Mouse (Mus musculus) erythroblast, adult 5-6 weeks (primary cell): ENCODE data around the gene Mical3. TPM values are rescaled to one million over a fixed set of nuclear protein-coding genes. Genes with fewer than 3 reads are reported as not detected.
A peak's percentile ranks its signal among the peaks of the same experiment; 100 is the strongest.

Experiments used
- ATAC-seq: replicated peaks from 2 replicates; pipeline ENCODE4 v1.8.0; 2016; ENCODE audit warnings: moderate number of reproducible peaks, mild to moderate bottlenecking, moderate TSS enrichment, inconsistent platforms; ENCODE audit not compliant: poor library complexity, low FRiP score, severe bottlenecking
- total RNA-seq, 2 experiments: library from RNA; stranded (forward) in 1 of 2; stranded (reverse) in 1 of 2; fragments of 150-400 nt in 1 of 2; fragments of 200-764, 138-1000 nt in 1 of 2; gene quantifications; 2 replicates each; pipeline versions ENCODE4 v1.2.3 to v1.2.4; 2015 to 2017; ENCODE audit warnings: low replicate concordance in 2 of 2

Mical3 gene
- total RNA-seq, 2 experiments from 2014 or later = 99.0 to 133 TPM

DNA sequence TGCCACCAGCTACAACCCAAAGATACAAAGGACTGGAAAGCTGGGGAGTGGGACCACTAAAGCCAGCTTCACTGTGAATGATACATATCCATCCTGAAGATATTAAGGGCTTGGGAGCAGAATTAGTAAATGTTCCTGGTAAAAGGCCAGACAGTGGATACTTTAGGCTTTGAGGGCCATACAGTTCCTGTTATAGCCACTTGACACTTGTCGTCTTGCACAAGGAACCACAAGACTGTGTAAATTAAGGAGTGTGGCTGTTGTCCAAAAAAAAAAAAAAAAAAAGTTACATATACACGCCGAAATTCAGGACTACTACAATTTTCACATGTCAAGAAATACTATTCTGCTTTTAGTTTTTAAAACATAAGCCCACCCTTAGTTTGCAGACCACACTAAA is 17.6 kb upstream of the Mical3 start:
- ATAC-seq = no peak

DNA sequence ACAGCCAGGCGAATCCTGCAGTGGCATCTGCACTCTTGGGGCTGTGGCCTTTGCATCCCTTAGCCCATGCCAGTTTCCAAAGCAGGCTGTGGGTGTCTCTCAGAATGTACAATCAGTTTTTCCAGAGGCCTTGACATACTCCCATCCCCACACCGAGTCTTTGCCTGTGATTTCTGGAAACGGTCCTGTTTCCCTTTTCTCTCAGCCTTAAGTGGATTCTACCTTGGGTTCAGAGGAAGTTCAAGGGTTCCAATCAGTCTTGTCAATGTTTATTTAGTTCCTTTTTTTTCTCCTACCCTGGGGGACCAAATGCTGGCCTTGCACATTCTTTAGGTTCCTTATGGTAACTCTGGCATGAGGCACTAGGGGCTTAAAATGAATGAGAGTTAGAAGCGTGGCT is 16.0 kb upstream of the Mical3 start:
- ATAC-seq = no peak

DNA sequence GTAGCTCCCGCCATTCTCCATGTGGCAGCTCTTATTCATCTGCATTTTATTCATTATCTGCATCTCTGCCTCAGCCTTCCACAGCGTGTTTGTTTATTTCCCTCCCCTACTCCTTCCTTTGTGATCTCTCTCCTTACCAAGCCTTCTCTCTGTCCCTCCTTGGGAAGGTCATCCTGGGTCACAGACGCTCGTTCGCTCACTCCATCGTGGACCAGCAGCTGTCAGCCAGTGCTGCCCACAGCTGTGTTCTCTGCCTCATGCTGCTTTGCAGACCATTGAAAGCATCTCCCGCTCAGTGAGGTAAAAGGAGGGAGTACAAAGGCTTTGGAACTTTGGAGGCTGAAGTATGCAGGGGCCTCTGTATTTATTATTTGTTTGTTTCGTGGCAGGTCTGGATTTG is 15.1 kb upstream of the Mical3 start:
- no peak for ATAC-seq

DNA sequence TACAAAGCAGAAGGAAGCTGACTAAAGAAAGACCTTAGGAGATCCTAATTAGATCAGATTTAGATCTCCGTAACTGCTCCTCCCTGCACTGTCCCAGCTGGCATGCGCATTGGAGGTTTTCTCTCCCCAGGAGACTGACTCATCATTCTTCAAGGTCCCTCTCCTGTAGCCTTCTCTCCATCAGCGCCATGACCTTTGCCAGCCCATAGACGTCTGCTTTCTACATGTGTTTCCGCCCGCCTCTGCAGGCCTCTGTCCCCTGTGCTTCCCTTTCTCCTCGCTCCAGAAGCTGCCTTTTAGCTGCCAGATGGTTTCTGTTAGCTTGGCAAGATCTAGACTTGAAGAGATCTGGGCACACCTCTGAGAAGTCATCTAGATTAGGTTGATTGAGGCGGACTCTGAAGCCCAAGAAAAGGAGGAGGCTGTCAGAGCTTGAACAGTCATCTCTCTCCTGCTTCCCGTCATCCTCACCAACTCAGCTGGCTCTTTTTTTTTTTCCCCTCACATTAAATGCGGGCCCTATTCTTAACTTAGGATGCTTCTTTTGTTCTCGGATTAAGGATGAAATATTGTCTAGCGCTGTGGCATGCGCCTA is 14.3 kb upstream of the Mical3 start:
- no peak for ATAC-seq

DNA sequence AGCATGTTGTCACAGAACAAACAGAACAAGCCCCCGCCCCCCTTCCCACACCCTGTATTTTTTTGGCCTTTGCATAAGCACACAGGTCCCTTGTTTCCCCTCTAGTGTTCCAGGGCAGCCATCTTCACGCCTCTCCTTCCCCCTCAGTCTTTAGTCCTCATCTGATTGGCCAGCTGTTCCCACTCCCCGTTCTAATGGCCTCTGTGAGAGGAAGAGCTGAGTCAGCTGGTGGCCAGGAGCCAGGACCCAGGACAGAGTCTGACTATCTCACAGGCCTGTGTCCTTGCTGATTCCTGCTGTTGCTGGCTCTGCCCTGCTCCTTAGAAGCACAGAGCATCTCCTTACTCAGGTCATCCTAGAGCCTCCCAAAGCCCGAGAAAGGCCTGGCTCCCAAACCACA is 13.3 kb upstream of the Mical3 start:
- no peak for ATAC-seq

DNA sequence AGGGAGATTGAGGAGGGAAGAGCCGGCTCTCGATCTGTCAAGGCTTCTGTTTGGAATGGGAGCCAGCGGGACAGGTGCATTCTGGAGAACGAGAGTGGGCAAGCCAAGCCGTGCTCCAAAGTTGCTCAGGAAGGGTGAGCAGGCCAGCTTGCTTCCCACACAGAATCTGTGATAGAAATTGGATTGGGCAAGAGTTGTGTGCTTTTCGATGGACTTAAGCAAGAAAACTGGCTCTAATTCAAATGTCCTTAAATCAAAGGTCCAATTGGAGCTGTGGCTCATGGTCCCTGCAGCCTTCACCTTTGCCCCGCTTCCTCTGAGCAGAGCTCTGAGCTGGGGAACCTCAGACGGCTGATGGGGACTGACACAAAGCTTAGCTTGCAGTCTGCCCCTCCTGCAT is 12.6 kb upstream of the Mical3 start:
- ATAC-seq = no peak

DNA sequence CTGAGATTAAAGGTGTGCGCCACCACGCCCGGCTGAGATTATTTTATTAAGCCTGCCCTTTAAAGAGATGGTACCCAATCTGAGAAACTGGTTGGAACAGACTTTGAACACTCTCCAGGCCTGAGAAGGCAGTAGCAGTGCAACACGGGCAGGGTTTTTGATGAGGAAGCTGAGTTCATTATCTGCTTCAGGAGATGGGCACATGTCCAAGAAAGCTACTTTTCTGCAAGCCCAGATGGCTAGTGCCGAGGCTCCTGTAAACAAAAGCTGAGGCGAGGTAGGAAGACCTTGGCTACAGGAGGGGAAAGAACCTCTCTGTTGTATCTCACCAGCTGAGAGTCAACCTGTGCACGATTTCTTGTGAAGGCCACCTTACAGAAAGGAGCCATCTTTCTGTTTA is 11.5 kb upstream of the Mical3 start:
- no peak for ATAC-seq

DNA sequence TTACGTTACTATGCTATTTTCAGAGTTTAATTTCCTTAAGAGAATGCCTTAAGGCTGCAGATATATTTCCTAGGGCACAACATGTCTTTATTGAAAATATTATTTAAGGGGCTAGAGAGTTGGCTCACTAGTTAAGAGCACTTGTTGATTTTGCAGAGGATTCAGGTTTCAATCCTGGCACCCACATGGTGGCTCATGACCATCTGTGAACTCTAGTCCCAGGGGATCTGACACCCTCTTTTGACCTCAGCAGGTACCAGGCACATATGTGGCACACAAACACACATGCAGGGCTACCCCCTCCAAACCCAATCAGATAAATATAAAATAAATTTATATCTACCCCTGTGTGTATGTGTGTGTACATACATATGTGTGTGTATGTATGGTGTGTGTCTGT is 8.5 kb upstream of the Mical3 start:
- ATAC-seq = no peak

DNA sequence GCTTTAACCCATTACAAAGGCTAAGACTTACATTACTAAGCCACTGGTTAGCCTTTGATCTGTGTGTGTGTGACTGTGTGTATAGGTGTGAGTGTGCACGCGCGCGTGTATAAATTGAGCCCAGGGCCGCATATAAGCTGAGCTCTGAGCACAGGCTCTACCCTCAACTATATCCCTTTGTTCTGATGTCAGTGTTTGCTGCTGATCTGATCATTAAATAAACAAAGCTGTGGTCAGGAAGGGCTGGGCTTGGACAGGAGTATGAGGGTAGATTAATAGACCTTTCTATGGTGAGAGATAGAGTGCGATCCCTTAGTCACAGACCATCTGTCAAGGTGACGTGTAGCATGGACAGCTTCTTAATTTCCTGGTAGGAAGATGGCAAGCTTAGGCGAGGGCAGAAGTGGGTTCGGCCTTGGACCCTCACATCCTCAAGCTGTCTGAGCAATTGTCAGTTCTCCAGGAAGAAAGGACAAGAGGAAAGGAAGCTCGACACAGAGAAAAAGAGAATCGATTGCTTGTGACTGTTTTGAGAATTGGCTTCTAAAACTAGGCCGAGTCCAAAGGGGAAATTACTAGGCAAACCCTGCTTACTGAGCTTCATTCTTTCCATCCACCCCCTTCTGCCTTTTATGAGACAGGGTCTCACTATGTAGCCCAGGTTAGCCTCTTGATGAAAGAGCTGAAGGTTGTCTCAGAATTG is 7.7 kb upstream of the Mical3 start:
- ATAC-seq = no peak

DNA sequence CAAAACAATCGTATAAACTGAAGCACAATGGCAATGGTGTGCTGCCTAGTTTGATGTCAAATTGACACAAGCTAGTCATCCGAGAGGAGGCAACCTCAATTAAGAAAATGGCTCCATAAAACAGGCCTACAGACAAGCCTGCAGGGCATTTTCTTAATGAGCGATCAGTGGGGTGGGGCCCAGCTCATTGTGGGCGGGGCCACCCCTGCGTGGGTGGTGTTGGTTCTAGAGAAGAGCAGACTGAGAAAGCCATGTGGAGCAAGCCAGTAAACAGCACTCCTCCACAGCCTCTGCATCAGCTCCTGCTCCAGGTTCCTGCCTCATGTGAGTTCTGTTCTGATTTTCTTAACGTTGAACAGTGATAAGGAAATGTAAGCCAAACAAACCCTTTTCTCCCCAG is 6.4 kb upstream of the Mical3 start:
- ATAC-seq = no peak

DNA sequence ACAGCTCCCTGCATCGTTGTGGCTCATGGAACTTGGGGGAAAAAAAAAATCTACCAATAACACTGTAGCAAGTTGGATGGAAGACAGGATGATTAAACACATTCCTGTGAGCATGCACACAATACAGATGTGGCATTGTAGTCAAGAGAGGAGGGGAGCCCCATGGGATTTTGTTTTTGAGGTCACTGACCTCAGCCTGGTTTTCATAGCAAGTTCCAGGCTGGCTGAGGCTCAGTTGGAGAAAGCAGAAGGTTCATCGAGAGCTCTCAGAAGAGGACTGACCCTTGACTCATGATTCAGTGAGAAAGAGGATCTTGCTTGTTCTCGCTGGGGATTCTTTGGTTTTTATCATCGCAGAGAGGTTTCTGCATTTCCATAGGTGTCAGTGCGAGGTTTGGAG is 4.1 kb upstream of the Mical3 start:
- ATAC-seq = no peak

DNA sequence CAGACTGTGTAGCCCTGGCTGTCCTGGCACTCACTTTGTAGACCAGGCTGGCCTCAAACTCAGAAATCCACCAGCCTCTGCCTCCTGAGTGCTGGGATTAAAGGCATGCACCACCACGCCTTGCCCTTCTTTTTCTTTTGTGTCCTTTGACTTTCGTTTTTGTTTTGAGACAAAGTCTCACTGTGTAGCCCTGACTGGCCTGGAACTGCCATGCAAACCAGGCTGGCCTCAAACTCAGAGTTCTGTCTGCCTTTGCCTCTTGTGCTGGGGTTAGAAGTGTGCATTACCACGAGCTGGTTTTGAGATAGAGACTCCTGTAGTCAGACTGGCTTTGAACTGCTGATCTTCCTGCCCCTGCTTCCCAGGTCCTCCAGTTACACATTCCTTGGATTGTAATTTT is 3.5 kb upstream of the Mical3 start:
- ATAC-seq = no peak

DNA sequence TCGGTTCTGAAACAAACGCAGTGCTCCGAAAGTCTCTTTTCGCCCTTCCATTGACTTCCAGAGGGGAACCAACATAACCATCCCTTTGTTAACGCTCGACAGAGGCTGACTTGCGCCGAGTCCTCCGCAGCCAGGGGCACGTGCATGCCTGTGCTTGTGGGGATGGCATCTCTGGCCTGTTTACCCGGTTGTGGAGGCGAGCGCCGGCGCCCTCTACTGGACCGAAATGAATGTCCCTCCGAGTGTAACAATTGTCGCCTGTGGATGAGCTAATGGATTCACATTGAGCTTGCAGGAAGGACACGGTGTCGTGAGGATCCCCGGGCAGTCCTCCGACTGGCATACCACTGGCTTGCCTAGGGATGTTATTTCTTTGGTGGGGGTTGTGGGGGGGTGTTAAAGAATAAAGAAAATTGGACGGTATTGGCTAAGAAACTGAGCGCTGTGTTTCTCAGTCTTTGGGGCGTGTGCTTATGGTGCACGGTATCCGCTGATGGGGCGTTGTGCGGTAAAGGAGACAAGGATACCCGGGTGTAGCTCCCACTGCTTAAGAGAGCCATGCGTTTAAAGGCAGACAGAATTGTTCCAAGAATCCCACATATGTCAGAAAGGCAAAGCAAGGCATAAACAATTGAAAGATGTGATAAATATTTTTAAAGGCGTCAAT is 627 bp downstream of the Mical3 start:
- ATAC-seq = peak; percentile 92

DNA sequence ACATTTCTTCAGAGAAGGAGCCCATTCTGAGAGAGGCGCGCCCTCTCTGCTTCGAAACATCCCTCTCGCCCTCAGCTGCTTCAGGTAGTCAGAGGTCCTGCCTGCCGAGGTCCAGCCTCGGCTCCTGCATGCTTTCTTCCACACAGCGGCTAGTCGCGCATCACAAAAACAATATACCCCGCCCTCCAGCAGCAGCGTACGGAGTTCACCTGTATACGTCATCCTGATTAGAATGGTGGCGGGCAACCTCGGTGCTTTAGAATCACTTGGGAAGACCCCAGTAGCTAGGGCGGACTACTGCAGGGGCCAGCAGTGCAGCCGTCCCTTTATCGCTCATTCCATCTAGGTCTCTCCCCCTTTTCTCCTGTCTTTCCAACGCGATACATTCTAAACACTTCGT is 1.3 kb downstream of the Mical3 start:
- ATAC-seq = no peak

DNA sequence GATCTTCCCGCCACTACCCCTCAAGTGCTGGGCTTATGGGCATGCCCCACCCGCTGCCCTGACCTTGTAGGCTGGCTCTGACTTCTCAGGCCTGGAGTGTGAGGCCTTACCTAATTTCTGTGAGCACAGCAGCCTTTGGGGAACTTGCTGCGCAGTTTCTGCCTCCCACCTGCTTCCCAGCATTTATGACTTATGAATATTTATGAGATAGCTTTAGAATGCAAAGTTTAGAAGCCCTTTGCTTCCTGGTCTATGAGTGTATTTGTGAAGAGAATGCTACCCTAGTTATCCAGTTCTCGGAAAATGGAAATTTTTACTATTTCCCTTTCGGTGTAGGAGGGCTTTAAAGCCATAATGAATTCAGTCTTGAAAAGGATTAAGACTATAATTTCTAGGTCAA is 2.1 kb downstream of the Mical3 start:
- no peak for ATAC-seq

DNA sequence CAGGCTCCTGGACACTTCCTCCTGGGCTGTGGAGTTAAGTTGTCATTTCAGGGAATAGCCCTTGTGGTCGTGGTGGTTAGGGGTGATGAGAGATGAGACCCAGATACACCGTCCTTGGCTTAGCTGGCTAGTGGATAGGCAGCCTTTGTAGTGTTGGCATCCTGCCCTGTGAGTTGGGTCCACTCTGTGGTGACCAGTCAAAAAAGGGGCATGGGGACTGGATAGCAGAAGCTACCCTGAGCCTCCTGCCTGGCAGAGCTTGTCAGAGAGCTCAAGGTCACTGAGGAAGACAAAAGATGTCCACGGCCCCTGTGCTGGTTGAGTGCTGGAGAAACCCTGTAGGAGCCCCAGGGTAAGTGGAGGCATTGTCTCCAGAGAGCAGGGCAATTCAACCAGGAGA is 3.1 kb downstream of the Mical3 start:
- ATAC-seq = no peak

DNA sequence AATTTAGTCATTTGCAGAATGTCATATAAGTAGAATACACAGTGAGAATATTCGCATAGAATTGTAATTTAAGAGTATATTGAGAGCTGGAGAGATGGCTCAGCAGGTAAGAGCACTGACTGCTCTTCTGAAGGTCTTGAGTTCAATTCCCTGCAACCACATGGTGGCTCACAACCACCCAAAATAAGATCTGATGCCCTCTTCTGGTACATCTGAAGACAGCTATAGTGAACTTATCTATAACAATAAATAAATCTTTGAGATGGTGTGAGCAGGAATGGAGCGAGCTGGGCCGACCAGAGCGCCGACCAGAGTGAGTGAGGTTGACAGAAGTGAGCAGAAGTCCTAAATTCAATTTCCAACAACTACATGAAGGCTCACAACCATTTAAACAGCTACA is 4.6 kb downstream of the Mical3 start:
- no peak for ATAC-seq

DNA sequence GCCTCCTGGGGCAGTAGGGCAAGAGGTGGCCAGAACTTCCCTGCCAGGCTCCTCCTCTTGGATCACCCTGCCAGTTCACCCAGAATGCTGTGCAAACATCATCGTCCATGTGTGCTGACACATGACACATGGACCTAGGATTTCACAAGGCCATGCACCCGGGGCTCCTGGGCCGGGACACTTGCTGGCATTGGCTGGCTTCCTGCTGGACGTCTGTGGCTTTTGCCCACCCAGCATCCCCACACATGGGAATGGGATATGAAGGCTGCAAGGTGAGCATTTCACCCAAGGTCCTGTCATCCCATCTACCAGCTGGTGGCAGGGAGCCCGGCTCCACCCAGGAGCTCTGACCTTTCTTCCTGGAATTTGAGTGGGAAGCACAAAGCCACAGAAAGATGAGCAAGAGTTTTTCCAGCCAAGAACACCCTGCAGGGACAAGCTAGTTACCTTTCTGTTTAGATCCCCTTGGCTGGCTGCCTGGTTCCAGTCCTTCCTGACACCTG is 8.0 kb downstream of the Mical3 start:
- no peak for ATAC-seq

DNA sequence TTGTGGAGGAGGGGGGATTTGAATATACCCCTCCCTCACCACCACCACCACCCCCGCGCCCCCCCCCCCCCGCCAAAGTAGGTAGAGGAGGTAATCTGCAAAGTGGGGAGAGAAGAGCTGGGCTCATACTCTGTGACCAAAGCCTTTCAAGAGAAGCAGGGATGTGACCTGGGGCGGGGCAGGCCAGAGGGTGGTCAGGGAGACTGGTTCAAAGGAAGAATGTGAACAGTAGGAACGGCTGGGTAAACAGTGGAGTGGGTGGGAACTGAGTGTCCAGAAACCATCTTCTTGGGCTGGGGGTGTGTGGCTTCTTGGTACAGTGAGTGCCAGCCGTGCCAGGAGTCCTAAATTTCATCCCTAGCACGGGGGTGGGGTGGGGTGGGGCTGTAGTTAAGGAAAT is 10.0 kb downstream of the Mical3 start:
- no peak for ATAC-seq

DNA sequence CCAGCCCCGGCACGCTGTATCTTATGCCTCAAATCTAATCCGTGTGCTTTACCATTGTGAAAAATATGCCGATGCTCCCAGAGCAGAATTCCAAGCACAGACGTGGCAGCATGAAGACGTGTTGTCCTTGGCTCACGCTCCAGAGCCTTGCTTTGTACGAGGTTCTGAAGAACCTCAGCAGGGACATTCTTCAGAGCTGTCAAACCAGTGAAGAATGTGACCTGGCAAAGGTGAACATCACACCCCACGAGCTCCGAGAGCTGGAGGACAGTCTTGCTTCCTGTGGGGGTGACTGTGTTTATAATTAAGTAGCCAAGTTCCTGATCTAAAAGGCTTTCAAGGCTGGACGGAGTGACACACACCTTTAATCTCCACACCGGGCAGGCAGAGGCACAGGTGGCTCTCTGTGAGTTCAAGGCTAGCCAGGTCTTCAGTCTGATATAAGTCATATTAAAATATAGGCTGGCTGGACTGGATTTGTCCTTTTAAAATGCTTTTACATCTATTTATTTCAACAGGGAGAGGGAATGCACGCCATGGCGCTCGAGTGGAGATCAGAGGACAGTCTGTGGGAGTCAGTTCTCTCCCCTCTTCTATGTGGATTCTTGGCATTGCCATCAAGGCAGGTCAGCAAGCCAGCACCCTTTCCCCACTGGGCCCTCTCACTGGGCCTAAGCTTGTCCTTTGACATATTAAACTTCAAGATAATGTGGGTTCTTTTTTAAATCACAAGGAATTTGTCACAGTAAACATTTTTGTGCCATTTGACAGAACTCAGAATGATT is 12.6 kb downstream of the Mical3 start:
- no peak for ATAC-seq

DNA sequence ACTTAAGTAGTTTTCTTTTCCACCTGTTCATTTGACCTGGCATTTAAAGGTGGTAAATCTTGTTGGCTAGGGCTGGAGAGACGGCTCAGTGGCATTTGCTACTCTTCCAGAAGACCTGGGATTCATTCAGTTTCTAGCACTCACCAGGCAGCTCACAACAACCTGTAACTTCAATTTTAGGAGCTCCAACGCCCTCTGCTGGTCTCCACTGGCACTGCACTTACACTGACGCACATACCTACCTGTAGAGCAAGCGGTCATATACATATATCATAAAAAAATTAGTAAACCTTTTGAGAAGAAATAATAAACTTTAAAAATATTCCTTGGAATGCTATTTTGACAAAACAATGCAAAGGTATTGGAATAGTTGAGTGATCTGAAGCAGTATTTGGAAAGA is 13.7 kb downstream of the Mical3 start:
- no peak for ATAC-seq
